Mouse (Mus musculus) CD4-positive helper T cell, adult 2 months (primary cell): Measurements from ENCODE around the gene Zeb2.

Experiments used
- DNase-seq: peaks from one replicate; pipeline ENCODE4 v3.0.0-alpha.2; 2012; ENCODE audit warnings: low read depth, missing footprints, low spot score

Zeb2 gene

DNA sequence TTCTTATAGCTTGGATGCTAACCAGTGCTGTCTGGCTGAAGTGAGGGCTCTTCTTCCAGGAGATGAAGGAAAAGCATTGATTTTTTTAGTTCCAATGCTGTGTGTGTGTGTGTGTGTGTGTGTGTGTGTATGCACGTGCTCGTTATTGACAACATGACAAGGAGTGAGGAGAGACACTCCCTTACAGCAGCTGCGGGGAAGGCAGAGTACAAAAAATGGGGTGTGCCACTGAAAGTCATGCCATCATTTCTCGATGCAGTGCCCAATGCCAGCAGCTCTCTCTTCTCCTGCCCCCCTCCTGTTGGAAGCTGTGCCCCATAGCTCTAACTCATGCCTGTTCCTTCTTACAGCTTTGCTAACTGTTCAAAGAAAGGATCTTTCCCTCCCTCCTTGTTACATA, 56.4 kb downstream of the Zeb2 start:
- no peak for DNase-seq

DNA sequence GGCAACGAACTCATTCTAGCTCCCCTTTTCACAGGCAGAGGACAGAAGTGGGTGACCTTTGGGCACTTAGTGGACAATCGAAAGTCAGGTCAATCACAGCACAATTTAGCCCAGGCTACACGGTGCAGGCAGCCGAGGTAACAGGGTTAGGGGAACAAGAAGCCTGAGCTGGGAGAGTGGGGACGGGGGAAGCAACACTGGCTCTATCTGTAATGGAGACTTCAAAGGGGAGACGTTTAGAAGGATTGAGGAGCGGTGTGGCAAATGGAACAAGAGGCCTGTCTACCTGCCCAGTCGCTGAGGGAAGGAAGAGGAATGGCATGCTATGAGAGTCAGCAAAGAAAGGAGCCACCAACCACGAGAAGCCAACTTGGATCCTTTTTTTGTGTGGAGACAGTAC, 57.0 kb downstream of the Zeb2 start:
- no peak for DNase-seq

DNA sequence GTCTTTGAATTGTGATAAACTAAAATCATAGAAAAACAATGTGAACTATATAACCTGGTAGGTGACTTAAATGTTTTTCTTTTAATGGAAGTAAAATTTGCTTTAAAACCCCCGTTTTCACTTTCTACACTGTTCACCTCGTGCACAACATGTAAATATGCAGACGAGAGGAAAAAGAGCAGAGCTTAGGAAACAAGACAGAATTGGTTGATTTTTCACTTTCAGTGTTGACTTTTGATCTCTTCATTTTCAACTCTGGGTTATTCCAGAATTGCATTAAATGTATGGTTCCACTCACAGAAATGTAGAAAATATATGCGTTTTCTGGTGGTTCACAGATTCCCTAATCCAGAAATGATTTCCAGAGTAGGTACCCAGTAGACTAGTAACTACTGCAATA, 57.6 kb downstream of the Zeb2 start:
- no peak for DNase-seq

DNA sequence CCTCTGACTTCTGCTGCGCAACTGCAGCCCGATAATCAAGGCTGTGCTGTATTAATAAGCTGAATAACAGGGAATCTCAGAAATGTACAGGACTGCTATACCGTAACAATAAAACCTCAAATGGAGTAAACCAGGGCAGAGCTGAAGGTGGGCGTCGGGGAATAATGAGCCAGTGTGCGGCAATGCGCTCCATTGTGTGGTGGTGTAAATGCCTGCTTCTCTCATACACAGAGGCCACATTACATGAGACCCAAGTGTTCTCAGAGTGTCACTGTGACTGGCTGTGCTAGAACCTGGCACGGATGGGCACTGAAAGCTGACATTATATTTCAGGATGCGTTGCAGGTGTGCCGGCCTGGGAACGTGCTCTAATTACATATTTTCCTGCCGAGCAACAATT, 58.2 kb downstream of the Zeb2 start:
- DNase-seq = no peak

DNA sequence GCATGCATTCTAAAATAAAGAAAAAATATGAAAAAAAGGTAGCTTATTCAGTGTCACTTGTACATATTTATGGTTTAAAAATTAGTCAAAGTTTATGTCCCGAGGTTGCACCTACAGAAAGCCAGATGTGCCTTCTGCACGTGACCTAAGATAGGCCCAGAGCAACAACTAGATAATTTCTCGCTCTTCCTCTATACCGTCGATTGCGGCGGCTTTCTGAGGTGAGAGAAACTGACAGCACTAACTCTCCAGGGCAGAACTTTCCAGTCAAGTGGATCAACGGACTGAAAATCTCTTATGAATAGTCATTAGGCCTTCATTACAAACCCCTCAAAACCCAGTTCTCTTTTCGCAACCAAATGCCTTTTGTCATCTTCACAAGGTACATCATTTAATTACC, 59.0 kb downstream of the Zeb2 start:
- DNase-seq = no peak

DNA sequence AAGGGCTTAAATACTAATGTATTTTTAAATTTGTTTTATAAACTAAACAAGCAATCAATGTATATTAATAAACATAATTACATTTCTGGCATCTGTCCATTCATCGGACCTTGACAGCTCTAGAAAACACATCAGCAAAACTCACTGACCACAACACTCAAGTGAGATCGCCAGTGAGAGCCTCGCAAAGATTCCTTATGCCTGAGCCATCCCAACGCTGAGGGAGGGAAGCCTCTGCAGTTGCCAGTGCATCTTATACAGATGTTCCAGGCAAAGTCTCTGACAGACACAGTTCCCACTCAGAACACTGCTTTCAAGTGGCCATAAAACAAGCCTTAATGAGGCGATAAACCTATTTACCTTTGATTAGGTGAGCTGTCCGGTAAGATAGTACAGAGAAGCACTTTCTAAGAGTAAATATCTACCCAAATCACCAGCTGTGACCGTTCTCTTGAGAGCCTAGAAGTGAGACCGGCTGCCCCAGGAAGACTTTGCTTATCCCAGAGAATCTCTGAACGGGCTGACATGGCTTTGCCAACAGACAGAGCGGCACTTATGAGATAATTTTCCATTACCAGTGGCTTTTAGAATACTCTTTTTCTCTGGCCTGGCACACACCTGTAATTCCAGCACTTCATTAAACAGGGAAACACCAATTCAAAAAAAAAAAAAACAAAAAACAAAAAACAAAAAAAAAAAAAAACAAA, 60.2 kb downstream of the Zeb2 start:
- no peak for DNase-seq

DNA sequence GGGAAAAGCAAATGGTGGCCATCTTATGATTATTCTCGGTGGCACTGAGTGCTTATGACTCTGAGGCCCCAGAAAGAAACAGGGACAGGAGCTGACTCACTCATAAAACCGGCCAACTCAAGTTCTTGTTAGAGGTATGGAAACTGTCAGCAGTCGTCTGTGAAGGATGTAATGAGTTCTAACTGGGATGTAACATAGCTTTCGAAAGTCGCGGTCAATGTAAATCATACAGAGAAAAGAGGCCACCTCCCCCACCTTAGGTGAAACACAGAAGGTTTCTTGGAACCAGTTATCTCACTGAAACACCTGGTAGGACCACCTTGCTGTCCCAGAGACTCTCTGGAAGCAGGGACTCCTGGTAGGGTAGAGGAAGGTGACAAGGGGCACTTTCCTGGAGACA, 61.3 kb downstream of the Zeb2 start:
- DNase-seq = no peak

DNA sequence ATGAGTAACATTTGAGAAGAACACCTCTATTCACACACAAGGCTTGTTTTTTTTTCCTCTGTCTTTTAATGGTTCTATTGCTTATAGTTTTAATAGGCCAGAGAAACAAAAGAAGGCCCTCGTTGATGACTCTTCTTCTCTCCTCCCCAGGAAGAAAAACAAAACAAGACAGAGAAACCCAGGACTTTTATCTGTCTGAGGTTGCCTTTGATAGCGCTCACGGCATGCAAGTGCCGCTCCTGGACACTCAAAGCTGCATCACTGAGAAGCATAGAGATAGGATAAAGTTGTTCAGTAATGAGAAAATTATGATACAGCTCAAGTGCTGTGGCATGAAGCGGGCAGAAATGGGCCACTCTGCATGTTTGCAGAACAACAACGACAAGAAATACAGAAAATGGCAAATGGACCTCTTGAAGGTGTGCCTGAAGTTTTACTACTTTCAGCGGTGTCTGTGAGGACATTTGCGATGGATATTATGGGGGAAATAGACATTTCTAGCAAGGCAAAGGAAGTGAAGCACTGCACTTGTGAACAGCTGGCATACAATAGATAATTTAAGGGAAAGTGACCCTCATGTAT, 62.1 kb downstream of the Zeb2 start:
- no peak for DNase-seq

DNA sequence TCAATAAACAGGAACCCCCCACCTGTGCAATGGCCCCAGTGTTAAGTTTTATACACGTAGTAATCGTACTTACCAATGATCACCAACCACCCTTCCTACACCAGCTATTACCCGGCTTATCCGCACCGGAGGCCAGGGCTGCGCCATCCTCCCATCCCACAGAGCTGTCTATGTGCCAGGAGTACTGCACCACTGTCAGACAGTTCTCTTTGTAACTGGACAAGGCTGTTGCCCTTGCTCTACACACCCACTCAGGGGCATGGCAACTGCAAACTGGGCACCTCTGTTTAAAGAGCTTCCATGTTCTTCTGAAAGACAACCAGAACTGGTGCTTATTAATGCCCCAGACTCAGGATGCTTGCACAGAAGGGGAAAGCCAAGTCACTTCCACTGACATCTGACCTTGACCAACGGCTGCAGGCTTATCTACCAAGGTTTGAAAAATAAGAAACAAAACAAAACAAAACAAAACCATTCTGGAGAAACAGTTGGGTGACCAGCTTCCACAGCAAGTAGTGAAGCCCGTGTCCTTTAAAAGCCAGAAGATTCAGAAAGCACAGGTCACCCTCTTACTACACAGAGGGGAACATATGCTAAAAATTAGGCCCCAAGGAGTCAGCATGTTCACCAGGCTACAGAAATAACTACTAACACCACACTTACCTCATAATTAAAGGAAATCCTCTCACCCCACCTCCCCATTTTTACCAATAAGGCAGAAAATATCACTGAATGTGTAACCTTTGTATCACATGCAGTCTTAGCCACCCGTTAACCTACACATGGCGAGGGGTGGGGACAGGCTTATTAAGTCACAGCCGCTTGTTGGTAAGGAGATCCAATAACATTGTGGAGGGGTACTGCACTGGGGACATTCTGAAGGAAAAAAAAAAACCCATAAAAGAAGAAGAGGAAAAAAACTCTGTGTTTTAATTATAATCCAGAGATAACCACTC, 62.8 kb downstream of the Zeb2 start:
- no peak for DNase-seq

DNA sequence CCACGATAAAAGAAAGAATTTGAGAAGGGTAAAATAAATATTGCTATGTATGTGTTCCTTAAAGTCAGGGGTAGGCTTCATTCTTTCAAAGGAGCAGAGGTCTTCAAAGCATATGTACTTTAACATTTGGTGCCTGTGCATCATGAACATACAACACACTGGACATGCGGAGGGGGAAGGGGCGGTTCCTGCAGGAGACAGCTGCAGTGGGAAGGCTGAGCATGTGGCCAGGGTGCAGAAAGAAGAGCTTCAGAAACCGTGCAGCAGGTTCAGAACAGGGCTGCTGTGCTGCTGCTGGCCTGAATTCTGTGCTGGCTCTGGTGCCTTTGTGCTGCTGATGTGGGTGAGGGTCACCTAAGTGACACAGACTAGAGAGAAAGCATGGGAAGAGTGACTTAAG, 64.6 kb downstream of the Zeb2 start:
- DNase-seq = no peak

DNA sequence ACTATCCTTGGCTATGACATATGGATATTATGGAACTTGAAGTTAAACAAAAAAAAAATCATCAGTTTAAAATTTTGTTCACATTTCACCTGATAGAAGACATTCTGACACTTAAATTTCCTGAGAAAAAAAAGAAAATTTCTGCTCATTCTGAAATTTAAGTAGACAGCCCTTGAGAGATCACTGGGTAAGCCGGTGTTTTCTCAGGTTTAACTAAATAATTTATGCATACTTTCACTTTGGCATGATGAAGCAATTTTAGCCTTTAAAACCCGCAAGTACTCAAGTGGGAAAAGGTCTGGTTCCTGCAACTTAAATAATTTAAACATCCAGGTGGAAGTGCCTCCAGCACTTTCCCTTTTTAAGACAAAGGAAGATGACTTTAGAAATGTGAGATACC, 65.9 kb downstream of the Zeb2 start:
- DNase-seq = no peak

DNA sequence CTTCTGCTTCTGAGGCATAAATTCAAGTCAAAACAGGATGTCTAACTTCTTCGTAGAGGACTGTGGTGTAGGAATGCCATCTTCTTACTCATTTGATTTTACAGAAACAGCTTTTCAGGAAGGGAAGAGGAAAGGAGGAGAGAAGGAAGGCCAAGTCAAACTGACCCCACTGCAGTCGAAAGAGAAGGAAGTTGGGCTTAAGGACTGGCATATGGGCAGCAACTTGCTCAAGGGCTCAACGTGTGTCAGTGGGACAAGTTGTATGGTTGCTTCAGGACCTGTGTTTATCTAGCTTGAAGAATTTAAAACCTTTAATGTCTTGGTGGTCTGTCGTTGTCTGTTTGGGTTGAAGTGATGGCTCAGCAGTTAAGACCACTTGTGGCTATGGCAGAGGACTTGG, 67.3 kb downstream of the Zeb2 start:
- no peak for DNase-seq

DNA sequence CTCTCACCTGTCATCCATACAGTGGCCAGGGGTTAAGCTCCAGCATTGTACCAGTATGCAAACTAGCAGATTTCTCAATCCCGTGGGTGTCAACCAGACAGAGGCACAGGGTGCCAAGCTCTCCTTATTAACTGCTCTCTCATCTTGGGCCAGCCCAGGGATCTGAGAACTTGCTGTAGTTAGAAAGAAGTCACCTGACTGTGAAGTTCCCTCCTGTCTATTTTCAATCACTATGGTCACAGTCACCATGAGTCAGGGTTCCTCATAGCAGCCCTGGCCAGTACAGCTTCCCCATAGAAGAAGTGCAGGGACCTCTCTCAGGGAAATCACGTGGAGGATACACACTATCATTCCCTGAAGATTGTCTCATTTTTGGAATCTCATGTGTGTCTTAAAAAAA, 67.9 kb downstream of the Zeb2 start:
- no peak for DNase-seq

DNA sequence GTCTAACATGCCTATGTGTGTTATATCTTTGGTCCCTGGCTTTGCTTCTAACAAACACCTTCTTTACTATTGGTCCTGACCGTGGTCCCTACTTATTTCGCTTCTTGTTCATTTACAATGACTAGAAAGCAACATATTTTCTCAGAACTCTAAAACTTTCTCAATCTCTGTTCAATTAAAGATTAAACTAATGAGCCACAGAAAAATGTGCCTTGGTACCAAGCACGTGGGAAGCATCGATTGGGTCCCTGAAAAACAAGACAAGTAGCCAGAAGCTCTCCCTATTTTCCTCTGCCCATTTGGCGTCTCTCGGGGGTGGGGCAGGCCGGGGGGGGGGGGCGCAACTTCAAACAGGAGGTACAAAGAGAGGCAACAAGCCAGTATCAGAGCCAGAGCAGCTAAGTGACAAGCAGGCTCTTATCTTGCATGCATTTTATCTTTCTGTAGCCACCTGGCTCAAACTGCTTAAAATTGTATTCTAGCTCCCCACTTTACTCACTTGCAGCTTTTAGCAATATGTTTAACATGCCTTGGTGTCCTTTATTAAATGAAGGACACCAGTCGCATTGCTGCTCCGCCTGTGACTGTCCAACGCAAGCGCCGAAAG, 76.4 kb downstream of the Zeb2 start:
- no peak for DNase-seq

DNA sequence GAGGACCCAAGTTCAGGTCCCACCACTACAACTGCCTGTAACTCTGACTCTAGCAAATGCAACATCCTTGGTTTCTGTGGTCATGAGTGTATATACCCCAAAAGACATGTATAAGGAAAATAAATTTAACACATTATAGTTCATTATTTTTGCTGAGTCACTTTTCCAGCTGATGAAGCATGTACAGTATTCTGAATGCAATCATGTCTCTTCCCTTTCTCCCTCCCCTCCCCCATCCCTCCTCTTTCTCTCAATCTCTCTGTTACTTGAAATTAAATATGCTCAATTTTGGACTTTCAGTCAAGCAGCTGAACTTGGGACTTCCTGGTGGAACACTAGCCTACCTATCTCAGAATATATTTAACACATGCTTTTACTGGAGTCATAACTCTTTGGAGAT, 77.7 kb downstream of the Zeb2 start:
- no peak for DNase-seq

DNA sequence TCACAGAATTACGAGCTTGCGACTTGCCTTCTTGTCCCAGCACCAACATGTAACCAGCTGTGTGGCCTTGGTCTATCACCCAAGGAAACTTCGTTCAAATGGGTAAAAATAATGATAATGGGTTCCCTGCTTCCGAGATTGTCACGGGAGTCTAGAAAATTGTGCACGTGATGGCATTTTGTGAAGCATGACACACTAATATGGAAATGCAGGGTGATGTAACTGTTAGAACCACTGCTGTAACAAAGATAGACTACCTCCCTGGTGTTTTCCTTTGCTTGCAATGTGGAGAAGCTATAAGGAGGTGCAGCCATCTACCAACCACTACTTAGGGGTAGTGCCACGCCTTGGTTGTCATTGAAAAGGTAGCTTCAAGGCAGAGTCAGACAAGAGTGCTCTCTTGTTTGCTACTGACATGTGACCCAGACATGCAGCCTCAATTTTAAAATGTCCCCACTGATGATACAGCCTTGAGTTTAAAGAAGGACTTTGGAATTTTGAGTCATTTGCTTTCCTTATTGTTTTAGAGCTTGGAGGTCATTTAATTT, 89.0 kb downstream of the Zeb2 start:
- no peak for DNase-seq

DNA sequence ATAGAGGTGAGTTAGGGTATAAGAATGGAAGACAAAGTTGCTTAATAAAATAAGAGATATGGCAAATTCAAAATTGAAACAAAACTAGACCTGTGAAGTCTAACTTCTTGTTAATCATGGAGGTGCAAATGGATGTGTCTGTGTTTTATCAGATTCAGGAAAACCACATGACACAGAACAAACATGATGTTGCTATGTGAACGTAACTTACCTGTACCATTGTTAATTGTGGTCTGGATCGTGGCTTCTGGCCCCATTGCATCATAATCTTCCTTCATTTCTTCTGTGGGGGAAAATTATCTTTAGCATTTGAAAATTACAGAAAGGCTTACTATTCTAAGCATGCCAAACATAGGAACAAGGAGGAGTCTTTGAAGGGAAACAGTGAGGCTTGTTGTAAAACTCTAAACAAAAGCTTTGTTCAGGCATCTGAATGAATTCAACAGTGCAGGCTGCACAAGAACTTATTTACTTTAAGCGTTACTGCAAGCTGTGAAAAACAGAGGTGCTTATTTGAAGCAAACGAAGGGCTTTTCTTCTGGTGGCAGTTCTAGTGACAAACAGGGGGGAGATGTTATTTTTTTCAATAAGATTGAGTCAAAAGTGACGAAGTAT, 99.9 kb downstream of the Zeb2 start:
- DNase-seq = peak; percentile 68

DNA sequence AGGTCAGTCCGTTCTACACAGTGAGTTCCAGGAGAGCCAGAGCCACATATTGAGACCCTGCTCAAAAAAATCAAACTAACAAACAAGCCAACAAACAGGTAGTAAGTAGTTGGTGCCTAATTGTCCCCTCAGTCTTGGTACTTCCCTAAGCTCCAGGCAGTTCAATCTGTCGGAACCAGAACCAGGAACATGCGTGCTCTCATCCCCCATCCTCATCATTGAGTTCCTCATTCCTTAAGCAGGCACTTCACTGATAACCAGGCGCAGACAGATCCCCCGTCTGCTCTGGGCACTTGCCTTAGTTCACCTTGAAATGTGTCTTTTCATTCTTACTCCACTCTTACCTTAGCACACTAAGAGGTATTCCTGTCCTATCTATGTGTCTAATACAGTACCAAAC, 103.9 kb downstream of the Zeb2 start:
- DNase-seq = no peak

DNA sequence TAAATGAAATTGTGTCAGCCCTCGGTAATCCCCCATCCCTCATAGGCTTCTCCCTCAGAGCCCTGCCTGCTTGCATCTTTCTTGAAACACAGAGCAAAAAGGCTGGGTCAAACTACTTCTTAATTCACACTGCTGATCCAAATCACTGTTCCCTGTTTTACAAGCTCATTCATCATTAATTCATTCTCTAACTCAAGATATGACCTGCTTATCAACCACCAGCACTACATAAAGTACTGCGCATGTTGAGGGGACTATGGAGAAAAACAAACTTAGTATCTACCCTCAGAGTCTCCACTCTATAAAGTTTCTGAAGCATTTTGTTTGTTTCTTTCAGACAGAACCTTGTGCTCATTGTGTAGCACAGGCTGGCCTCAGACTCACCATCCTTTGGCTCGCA, 104.5 kb downstream of the Zeb2 start:
- no peak for DNase-seq

DNA sequence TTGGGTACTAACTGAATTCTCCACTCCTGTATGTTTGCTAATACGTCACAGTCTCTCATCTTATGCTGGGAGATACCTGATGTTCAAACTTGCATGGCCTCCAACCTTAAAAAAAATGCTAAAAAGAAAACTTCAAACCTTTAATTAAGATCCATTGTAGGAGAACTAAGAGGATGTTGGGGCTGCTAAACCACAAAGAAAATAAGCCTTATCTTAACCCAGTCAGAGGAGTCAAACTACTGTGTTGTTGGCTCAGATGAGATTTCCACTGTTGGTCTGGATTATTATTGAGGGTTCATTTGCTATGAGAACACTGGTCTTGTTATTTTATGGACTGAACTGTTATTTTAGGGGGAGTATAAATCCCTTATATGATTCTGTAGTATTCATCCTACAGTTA, 106.5 kb downstream of the Zeb2 start:
- DNase-seq = no peak

DNA sequence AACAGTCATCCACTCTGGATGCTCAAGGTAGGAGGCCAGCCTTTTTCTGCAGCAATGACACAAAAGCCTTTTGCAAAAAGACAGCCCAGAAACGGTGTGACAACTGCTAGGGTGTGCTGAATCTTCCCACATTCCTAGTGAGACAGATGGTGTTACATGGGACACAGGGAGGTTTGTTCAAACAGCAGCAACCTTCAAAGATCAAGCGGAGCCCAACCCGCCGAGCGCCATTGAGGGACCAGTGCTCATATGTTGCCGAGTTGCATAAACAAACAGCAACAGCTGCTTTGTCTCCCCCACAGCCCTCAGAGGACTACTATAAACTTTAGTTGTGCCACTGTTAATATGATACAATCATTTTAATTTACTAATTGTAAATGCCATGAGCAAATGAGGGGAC, 117.3 kb downstream of the Zeb2 start:
- no peak for DNase-seq

DNA sequence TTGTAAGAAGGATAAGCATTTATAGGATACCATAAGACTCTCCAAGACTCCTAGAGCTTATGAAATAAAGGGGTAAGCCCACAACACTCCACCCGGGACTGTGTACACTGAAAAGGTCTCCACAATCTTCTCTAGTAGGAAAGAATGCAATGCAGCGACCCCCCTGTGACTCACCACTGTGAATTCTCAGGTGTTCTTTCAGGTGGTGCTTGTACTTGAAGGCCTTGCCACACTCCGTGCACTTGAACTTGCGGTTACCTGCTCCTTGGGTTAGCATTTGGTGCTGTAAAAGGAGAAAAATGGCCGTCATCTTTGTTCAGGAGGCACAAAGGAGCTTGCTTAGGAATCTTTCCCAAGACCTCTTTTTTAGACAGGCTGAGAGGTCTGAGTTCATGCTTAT, 118.5 kb downstream of the Zeb2 start:
- DNase-seq = no peak
